Mouse (Mus musculus): Measurements from ENCODE around the gene Gm9945. TPM values are rescaled to one million over a fixed set of nuclear protein-coding genes. Genes with fewer than 3 reads are reported as not detected.

The Gm9945 gene
- polyA plus RNA-seq, 1 experiment from 2014 or later: not detected

DNA sequence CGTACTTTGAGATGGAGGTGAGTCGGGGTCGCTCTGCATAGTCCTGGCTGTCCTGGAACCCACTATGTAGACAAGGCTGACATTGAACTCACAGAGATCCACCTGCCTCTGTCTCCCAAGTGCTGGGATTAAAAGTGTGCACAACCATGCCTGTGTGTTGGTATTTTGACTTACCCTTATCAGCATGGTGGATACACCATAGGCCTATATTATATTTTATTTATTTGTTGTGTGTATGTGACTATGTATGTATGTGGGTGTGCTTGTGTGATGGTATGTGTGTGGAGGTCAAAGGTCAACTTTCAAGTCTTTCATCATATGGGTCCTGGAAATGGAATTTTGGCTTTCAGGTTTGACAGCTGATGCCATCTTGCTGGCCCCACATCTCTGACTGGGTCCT lies 42.4 kb downstream of the Gm9945 start:
- TF ChIP-seq CTCF (IDR thresholded peaks at IDR 0.05) (no peak), EP300 (IDR thresholded peaks at IDR 0.05) (no peak)
- H3K9me3 ChIP-seq (ENCODE audit: low read length): no peaks in the 10 kb centered on the region
- no peaks in the 10 kb centered on the region for H3K36me3 ChIP-seq (ENCODE audit: insufficient read depth, low read length)
- DNase-seq (ENCODE audit: low spot score) (no peak), ATAC-seq (no peak)
- WGBS: 100% methylated on average over 3 of the region's 3 CpGs
- H3K9ac ChIP-seq (replicated peaks; ENCODE audit: low read depth): no peak overlapping the region
- no peak overlapping the region for H3K4me2 ChIP-seq (replicated peaks; ENCODE audit: low read depth, low read length)
- H3K4me3 ChIP-seq (ENCODE audit: low read depth, low read length): no peak overlapping the region
- no peaks in the 10 kb centered on the region for H3K27me3 ChIP-seq (replicated peaks; ENCODE audit: insufficient read depth, low read length)
- peaks cover 14% of the 10 kb centered on the region for H3K4me1 ChIP-seq (ENCODE audit: insufficient read depth, low read depth, low read length)
- no peak overlapping the region for H3K27ac ChIP-seq (ENCODE audit: low read length)

DNA sequence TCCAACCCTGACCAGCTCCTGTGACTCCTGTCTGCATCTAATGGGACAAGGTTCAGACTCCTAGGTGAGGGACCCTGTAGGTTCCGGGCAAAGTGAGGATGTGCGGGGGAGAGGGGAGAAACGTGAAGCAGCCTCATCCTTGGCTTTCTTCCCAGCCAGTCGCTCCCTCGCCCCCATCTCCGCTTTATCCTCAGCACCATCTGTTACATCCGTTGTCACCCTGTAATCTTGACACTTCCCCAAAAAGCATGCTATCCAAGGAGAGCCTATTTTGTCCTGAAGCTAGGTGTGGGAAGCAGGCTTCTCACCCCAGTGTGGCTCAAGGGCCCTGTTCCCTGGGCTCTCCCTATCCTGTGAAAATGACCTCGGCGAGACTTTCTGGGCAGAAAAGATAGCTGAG lies 43.0 kb downstream of the Gm9945 start:
- H3K4me2 ChIP-seq (replicated peaks; ENCODE audit: low read depth, low read length): no peak overlapping the region
- TF ChIP-seq EP300 (IDR thresholded peaks at IDR 0.05) (no peak), CTCF (IDR thresholded peaks at IDR 0.05) (no peak)
- H3K4me1 ChIP-seq (ENCODE audit: insufficient read depth, low read depth, low read length): peaks cover 14% of the 10 kb centered on the region
- ATAC-seq: no peak
- DNase-seq (ENCODE audit: low spot score): no peak
- H3K36me3 ChIP-seq (ENCODE audit: insufficient read depth, low read length): no peaks in the 10 kb centered on the region
- H3K4me3 ChIP-seq (ENCODE audit: low read depth, low read length): no peak overlapping the region
- H3K9me3 ChIP-seq (ENCODE audit: low read length): no peaks in the 10 kb centered on the region
- no peak overlapping the region for H3K27ac ChIP-seq (ENCODE audit: low read length)
- WGBS: 53% methylated on average over 9 of the region's 9 CpGs
- no peaks in the 10 kb centered on the region for H3K27me3 ChIP-seq (replicated peaks; ENCODE audit: insufficient read depth, low read length)
- H3K9ac ChIP-seq (replicated peaks; ENCODE audit: low read depth): no peak overlapping the region

DNA sequence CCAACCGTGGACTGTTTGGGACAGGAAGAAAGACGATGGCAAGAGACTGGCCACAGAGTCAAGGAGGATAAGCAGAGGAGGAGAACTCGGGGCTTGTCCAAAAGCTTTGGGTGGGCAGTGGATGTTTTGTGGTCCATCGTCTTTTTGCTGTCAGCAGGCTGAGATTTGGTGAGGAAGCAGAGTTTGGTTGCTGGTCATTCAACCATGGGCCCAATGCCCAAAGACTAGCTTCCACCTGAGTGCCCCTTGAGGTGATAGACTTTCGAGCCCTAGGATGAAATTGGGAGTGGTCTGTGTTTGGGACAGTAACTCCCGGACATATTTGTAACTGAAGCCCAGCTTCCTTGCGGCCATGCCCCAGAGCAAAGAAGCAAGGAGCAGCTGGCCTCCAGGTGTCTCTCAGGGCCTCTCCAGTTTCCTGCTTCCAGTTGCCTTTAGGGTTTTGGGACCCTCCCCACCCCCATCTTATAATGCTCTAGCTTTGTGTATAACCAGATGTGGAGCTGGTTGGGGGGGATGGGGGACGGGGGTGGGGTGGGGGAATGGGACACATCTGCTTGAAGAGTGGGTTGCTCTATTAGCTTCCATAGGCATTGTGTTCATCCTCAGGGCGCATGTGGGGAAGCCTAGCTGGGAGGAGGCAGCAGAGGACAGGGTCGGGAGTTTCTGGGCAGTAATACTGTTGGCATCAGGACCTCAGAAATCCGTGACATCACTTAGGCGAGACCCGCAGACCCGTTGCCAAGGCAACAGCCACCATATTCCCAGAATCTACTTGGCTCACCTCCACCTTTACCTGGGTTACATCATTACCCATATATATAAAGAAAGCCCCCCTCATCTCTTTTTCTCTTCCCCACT lies 43.8 kb downstream of the Gm9945 start:
- H3K27me3 ChIP-seq (replicated peaks; ENCODE audit: insufficient read depth, low read length): no peaks in the 10 kb centered on the region
- H3K4me1 ChIP-seq (ENCODE audit: insufficient read depth, low read depth, low read length): peaks cover 14% of the 10 kb centered on the region
- 82% methylated on average over 14 of the region's 14 CpGs for WGBS
- ATAC-seq (no peak), DNase-seq (ENCODE audit: low spot score) (no peak)
- H3K9ac ChIP-seq (replicated peaks; ENCODE audit: low read depth): no peak overlapping the region
- H3K36me3 ChIP-seq (ENCODE audit: insufficient read depth, low read length): no peaks in the 10 kb centered on the region
- H3K4me2 ChIP-seq (replicated peaks; ENCODE audit: low read depth, low read length): no peak overlapping the region
- no peak overlapping the region for H3K4me3 ChIP-seq (ENCODE audit: low read depth, low read length)
- no peaks in the 10 kb centered on the region for H3K9me3 ChIP-seq (ENCODE audit: low read length)
- H3K27ac ChIP-seq (ENCODE audit: low read length): no peak overlapping the region
- TF ChIP-seq CTCF (IDR thresholded peaks at IDR 0.05) (no peak), EP300 (IDR thresholded peaks at IDR 0.05) (no peak)

DNA sequence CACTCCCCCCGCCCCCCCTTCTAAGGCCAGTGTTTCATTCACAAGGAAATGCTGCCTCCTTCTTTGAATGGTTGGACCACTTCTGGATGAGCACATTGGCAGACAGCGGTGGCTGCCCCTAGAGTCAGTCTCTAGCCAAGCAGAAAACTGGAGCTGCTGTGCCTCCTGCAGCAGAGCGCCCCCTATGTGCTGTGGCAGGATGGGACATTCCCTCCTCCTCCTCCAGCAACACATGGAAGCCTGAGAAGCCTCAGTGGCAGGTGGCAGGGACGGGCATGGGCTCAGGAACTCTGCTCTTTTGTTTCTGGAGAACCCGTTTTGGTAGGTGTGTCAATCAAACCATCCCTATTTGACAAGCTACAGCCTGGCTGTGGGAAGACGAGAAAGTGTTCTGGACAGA lies 44.9 kb downstream of the Gm9945 start:
- no peak overlapping the region for H3K9ac ChIP-seq (replicated peaks; ENCODE audit: low read depth)
- H3K9me3 ChIP-seq (ENCODE audit: low read length): no peaks in the 10 kb centered on the region
- ATAC-seq (no peak), DNase-seq (ENCODE audit: low spot score) (no peak)
- H3K4me1 ChIP-seq (ENCODE audit: insufficient read depth, low read depth, low read length): peaks cover 18% of the 10 kb centered on the region
- no peaks in the 10 kb centered on the region for H3K36me3 ChIP-seq (ENCODE audit: insufficient read depth, low read length)
- no peaks in the 10 kb centered on the region for H3K27me3 ChIP-seq (replicated peaks; ENCODE audit: insufficient read depth, low read length)
- WGBS: 75% methylated on average over 6 of the region's 6 CpGs
- H3K27ac ChIP-seq (ENCODE audit: low read length): no peak overlapping the region
- no peak overlapping the region for H3K4me3 ChIP-seq (ENCODE audit: low read depth, low read length)
- TF ChIP-seq EP300 (IDR thresholded peaks at IDR 0.05) (no peak), CTCF (IDR thresholded peaks at IDR 0.05) (peak; percentile 75)
- H3K4me2 ChIP-seq (replicated peaks; ENCODE audit: low read depth, low read length): no peak overlapping the region

DNA sequence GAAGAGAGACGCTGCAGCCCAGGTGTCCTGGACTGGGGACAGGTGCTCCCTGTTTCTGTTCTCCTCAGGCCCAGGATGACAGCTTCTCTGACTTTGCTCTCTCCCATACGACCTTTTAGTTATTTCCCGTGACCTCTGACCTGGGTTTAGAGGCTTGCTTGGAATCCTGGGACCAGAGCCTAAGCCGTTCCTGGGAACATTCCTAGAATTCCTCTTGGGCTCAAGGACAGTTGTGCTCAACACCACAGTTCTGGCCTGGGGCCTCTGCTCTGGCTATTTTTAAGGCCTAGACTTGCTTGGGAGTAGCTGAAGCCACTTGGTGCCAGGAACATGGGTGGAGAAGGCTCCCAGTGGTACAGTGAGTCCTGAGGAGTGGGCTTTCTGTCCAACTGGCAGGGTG lies 45.5 kb downstream of the Gm9945 start:
- Histone ChIP-seq H3K27me3 (replicated peaks; ENCODE audit: insufficient read depth, low read length) (no peaks in the 10 kb centered on the region), H3K9ac (replicated peaks; ENCODE audit: low read depth) (no peak overlapping the region), H3K4me1 (ENCODE audit: insufficient read depth, low read depth, low read length) (peaks cover 16% of the 10 kb centered on the region), H3K36me3 (ENCODE audit: insufficient read depth, low read length) (no peaks in the 10 kb centered on the region), H3K9me3 (ENCODE audit: low read length) (no peaks in the 10 kb centered on the region), H3K27ac (ENCODE audit: low read length) (peak overlapping the region; percentile 58; the same call in 1 of the 2 replicates), H3K4me3 (ENCODE audit: low read depth, low read length) (no peak overlapping the region), H3K4me2 (replicated peaks; ENCODE audit: low read depth, low read length) (no peak overlapping the region)
- 40% methylated on average over 4 of the region's 4 CpGs for WGBS
- ATAC-seq: peak; percentile 53
- TF ChIP-seq EP300 (IDR thresholded peaks at IDR 0.05): peak; percentile 36; the same call in 1 of the 2 replicates
- no peak for TF ChIP-seq CTCF (IDR thresholded peaks at IDR 0.05)
- DNase-seq (ENCODE audit: low spot score): peak; percentile 63

DNA sequence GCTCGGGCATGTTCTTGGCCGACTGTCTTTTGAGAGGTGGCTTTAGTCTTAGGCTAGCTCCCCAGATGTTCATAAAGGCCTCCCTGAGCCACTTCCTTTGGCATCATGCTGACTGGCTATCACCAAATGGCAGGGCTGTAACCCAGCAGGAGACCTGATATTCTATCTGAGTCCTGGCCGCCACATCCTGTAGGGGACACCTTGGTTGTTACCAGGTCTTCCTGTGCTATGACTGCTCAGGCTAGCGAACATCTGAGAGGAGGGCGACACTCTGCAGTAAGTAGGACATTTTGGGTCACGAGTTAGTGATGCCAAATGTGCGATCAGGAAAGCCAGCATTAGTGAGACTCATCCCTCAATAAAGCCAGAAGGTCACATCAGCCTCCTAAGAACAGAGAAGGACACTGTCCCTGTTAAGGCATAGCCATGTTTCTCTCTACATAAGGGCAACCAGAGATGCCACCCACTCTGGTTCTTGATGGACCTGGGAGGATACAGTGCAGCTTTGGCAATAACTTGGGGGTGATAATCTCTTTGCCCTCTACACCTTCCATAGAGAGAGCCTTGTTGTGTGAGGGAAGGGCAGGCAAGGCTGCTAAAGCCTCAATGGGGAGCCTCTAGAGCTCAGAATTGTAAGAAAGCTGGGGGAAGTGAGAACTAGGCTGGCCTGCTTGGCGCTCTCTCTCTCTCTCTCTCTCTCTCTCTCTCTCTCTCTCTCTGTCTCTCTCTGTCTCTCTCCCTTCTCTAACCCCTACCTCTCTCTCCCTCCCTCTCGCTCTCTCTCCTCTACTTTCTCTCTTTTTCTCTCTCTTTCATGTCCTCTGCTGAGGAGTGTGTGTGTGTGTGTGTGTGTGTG lies 48.7 kb downstream of the Gm9945 start:
- no peak for TF ChIP-seq EP300 (IDR thresholded peaks at IDR 0.05)
- no peak for TF ChIP-seq CTCF (IDR thresholded peaks at IDR 0.05)
- DNase-seq (ENCODE audit: low spot score) (no peak), ATAC-seq (no peak)
- no peaks in the 10 kb centered on the region for H3K27me3 ChIP-seq (replicated peaks; ENCODE audit: insufficient read depth, low read length)
- H3K4me3 ChIP-seq (ENCODE audit: low read depth, low read length): no peak overlapping the region
- H3K9me3 ChIP-seq (ENCODE audit: low read length): no peaks in the 10 kb centered on the region
- no peaks in the 10 kb centered on the region for H3K36me3 ChIP-seq (ENCODE audit: insufficient read depth, low read length)
- no peak overlapping the region for H3K9ac ChIP-seq (replicated peaks; ENCODE audit: low read depth)
- no peak overlapping the region for H3K27ac ChIP-seq (ENCODE audit: low read length)
- H3K4me2 ChIP-seq (replicated peaks; ENCODE audit: low read depth, low read length): no peak overlapping the region
- WGBS: 73% methylated on average over 9 of the region's 9 CpGs
- peaks cover 10% of the 10 kb centered on the region; the same call in 1 of the 2 replicates for H3K4me1 ChIP-seq (ENCODE audit: insufficient read depth, low read depth, low read length)

Measured in lung, postnatal 0 days (tissue).